Mouse (Mus musculus) MEL (cell line): ENCODE results near the gene Dnase2b.

Experiments
- CTCF ChIP-seq, 3 experiments: IDR thresholded peaks in 2 of 3; conservative IDR thresholded peaks in 1 of 3; 2 replicates each; pipeline ENCODE4 v1.5.1; 2011 to 2012; ENCODE audit warnings: low read length in 3 of 3, low read depth in 2 of 3, mild to moderate bottlenecking in 2 of 3, improper control_type of control experiment in 1 of 3, inconsistent platforms in 1 of 3, mixed read lengths in 1 of 3, moderate library complexity in 1 of 3; ENCODE audit not compliant: control insufficient read depth in 1 of 3, insufficient read depth in 1 of 3, poor library complexity in 1 of 3, severe bottlenecking in 1 of 3
- EP300 ChIP-seq, 2 experiments: IDR thresholded peaks; 2 replicates each; pipeline ENCODE4 v1.6.1; 2011; ENCODE audit warnings: improper control_type of control experiment in 2 of 2, low read length in 2 of 2, low read depth in 1 of 2, mild to moderate bottlenecking in 1 of 2
- POLR2AphosphoS2 ChIP-seq: IDR thresholded peaks from 2 replicates; pipeline ENCODE4 v1.6.1; 2011; ENCODE audit warnings: low read length, improper control_type of control experiment
- RCOR1 ChIP-seq: IDR thresholded peaks from 2 replicates; pipeline ENCODE4 v1.6.1; 2012; ENCODE audit warnings: low read depth, mild to moderate bottlenecking, inconsistent platforms, low read length, improper control_type of control experiment
- TCF12 ChIP-seq: IDR thresholded peaks from 2 replicates; pipeline ENCODE4 v1.6.1; 2014; ENCODE audit warnings: low read depth, mild to moderate bottlenecking, inconsistent platforms, low read length, improper control_type of control experiment, moderate library complexity
- UBTF ChIP-seq: IDR thresholded peaks from 2 replicates; pipeline ENCODE4 v1.6.1; 2012; ENCODE audit warnings: low read depth, mild to moderate bottlenecking, inconsistent platforms, low read length, improper control_type of control experiment, moderate library complexity, borderline replicate concordance; ENCODE audit not compliant: insufficient read depth

GRCm38 (mm10) chr3:146628227-146628982 lies 13.0 kb upstream of the Dnase2b start:
- TF ChIP-seq UBTF (no peak), POLR2AphosphoS2 (no peak), TCF12 (no peak), RCOR1 (no peak), EP300 (IDR thresholded peaks at IDR 0.05; ENCODE audit: low read depth in 1 of 2, low read length in 2 of 2) (no peak), CTCF (IDR thresholded peaks at IDR 0.05 in 2 of 3, conservative IDR thresholded peaks at IDR 0.05 in 1 of 3; ENCODE audit: control insufficient read depth in 1 of 3, insufficient read depth in 1 of 3, low read depth in 2 of 3, low read length in 3 of 3, poor library complexity in 1 of 3, severe bottlenecking in 1 of 3) (no peak)
